Mouse (Mus musculus): ENCODE results near the gene Cldn4. TPM values are rescaled to one million over a fixed set of nuclear protein-coding genes. Genes with fewer than 3 reads are reported as not detected.

The Cldn4 gene
- total RNA-seq (2021), result not detected
- long read RNA-seq, result 0 reads

- no peak for DNase-seq (ENCODE audit: low spot score in 2 of 2)
Measured at GRCm38 (mm10) chr5:134946857-134947255, at the start of gene Cldn4. Gene Cldn4 (minus strand): TSS chr5:134946934.

- no peak for DNase-seq (ENCODE audit: low spot score in 2 of 2)
Measured at GRCm38 (mm10) chr5:134992566-134992965, 45.8 kb upstream of the Cldn4 start.

GRCm38 (mm10) chr5:134989741-134990140, 43.0 kb upstream of the Cldn4 start:
- no peak for DNase-seq (ENCODE audit: low spot score in 2 of 2)

DNA sequence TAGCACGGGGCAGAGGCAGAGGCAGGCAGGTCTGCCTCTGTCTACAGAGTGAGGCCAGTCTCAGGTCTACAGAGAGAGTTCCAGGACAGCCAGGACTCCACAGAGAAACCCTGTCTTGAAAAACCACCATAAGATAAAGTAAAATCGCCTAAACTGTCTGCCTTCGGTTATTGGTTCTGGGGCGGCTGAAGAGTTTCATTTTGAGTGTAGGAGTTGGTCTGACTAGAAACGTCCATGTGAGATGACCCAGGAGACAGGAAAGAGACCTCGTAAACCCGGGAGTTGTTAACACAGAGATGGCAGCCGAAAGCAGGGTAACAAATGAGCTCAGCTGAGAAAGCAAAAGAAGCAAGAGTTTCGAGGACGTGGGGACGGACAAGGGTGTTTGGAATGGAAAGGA, 42.4 kb upstream of the Cldn4 start:
- DNase-seq (ENCODE audit: low spot score in 2 of 2), result no peak

GRCm38 (mm10) chr5:134986298-134987268, 39.8 kb upstream of the Cldn4 start:
- no peak for DNase-seq (ENCODE audit: low spot score in 2 of 2)

- DNase-seq (ENCODE audit: low spot score in 2 of 2), result no peak
Measured at GRCm38 (mm10) chr5:134985633-134986297, 39.0 kb upstream of the Cldn4 start, which contains the start of gene Cldn3. Gene Cldn3 (plus strand): TSS chr5:134986214.

- no peak for DNase-seq (ENCODE audit: low spot score in 2 of 2)
Measured at GRCm38 (mm10) chr5:134983771-134984170, 37.0 kb upstream of the Cldn4 start.

- DNase-seq (ENCODE audit: low spot score in 2 of 2), result no peak
Measured at GRCm38 (mm10) chr5:134983111-134983510, 36.4 kb upstream of the Cldn4 start.

DNA sequence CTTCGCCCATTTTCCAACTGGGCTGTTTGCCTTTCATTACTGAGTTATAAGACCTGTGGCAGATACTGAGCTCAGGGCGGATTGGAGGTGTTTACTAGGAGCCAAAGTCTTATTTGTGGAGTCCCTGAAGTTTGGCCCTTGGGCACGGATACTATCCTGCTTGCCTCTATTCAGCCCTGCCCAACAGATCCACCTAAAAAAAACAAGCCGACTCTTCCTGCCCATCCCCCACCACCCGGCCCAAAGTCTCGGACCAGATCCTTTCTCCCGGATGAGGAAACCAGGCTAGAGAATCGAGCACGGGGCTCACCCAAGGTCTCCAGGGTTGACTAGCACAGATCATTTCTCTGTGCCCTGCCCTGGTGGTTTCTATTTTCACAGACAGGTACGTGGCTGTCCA, 34.4 kb upstream of the Cldn4 start:
- no peak for DNase-seq (ENCODE audit: low spot score in 2 of 2)

DNA sequence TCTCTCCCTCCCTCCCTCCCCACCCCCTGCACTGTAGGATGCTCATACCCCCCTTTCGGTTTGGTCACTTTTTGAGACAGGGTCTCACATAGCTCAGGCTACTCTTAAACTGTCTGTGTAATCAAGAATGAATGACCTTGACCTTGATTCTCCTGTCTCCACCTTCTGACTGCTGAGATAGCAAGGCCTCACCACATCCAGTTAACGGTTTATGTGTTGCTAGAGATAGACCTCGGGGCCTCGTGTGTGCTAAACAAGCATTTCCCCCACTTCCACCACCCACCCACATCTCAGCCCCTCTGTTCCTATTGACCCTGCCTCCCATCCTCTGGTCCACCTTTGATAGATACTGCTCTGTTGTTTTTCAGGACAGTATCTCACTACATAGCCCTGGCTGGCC, 31.1 kb upstream of the Cldn4 start:
- DNase-seq (ENCODE audit: low spot score in 2 of 2), result no peak

- no peak for DNase-seq (ENCODE audit: low spot score in 2 of 2)
Measured at GRCm38 (mm10) chr5:134976577-134977250, 30.0 kb upstream of the Cldn4 start.

DNA sequence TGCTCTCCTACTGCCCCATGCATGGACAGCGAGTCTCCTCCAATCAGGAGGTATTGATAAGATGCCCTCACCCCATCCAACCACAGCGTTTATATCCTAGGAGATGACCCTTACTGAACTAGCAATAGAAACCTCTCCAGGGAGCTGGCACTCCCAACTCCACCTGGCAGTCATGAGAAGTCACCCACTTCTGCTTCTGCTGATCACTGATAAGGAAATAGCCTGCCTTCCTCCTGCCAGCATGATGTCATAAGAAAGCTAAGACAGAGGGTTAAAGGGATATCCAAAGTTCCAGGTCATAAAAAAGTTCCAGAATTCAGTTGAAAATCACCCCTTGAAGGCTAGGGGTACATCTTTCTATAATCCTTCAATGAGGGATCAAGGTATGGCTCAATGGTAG, 29.4 kb upstream of the Cldn4 start:
- DNase-seq (ENCODE audit: low spot score in 2 of 2), result no peak

GRCm38 (mm10) chr5:134974921-134975320, 28.2 kb upstream of the Cldn4 start:
- DNase-seq (ENCODE audit: low spot score in 2 of 2), result no peak

DNA sequence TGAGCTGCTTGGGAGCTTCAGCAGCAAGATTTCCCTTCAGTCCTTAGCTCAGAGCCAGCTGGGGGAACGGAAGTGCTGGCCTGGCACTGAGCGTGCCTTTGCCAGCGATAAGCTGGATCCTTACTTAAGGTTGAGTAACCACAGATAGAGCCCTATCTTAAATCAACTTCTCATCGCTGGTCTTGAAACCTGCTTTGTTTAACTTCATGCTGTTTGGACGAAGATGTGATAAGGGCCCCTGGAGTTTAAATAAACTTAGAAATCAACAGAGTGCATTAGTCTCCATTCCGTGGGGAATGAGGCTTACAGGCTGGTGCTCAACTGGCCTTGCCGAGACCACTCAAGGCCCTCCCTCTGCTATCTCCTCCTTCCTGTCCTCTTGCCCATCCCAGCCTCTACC, 27.6 kb upstream of the Cldn4 start:
- no peak for DNase-seq (ENCODE audit: low spot score in 2 of 2)

- no peak for DNase-seq (ENCODE audit: low spot score in 2 of 2)
Measured at GRCm38 (mm10) chr5:134973526-134973925, 26.8 kb upstream of the Cldn4 start.

DNA sequence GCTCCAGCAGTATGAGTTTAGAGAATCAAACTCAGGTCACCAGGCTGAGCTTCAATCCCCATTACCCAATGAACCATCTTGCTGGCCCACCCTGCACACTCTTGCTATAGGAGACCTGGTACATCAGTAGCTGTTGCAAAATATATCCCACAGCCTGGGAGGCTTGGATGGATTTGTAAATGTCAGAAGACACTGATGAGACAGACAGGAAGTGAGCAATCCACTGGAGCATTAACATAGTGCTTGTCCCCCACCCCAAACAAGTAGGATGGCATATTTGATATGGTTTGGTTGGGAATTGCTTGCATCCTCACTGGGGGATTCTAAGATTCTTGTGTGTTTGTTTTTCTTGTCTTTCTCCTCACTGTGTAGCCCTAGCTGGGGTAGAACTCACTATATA, 26.3 kb upstream of the Cldn4 start:
- no peak for DNase-seq (ENCODE audit: low spot score in 2 of 2)

- DNase-seq (ENCODE audit: low spot score in 2 of 2), result no peak
Measured at GRCm38 (mm10) chr5:134970671-134971070, 23.9 kb upstream of the Cldn4 start.

DNA sequence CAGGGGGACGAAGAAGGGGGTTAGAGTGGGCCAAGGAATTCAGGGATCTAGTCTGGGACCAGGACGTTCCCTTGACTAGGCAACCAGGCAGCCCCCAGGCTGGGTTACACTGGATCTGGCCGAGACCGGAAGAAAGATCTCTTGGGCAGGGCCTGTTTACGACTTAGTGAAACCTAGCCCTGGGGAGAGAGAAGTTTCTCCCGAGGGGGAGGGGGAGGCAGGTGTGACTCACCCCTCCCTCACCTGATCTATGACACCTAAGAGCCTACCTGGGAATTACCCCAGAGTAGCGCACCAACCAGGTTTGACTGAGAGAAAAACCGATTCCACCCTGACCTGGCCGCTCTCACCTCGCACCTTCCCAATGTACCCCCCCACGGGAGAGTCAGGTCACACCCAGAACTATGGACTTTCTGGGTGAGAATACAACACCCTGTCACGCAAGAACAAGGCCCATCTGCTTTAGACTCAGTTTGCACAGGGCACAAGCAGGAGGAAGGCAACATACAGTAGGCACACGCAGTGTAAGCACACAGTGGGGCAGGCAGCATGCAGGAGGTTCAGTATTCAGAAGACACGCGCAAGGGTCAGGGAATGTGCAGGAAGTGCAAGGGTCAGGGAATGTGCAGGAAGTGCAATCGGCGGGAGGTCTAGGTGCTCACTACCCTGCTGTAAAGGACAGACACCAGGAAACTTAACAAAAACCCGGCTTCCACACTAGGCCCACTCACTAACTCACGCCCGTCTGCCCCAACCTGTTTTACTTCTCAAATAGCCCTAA, 20.6 kb upstream of the Cldn4 start:
- no peak for DNase-seq (ENCODE audit: low spot score in 2 of 2)

DNA sequence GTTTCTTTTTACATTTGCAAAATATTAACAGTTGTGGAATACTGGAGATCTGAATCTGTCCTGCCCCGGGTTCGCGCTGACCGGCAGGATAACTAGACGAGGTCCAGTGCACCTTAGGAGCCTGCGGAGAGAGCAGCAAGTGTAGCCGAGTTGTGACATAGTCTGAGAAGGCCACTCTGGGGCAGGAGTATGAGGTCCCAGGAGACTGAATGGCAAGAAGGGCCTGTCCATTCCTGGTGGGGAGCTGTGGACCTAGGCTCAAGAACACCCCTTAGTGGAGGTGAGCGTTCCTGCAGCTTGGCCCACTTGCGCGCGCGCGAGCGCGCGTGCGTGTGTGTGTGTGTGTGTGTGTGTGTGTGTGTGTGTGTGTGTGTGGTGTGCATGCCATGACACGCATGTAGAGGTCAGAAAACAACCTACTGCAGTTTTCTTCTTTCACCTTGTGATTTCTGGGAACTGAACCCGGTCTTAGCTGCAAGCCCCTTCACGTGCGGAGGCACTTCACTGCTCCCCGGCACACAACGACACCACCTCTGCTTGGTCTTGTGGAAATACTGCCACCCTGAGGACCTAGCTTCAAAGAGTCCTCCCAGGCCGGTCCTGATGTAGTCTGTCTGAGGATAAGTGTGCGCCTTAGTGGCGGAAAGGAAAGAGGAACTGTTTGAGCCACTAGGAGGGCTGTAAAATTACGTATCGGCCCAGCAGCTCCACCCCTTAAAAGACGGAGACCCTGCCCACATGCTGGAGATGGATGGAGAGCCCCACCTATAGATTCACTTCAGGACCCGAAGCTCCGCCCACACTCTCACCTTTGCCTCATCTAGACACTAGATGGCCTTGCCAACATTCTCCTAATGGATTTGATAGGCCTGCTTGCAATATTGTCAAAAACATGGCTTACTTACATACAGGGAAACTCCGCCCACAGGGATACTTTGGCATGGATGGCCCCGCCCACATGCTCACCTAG, 19.4 kb upstream of the Cldn4 start:
- peak in 1 of 2 experiments; percentile 14 for DNase-seq (ENCODE audit: low spot score in 2 of 2)

DNA sequence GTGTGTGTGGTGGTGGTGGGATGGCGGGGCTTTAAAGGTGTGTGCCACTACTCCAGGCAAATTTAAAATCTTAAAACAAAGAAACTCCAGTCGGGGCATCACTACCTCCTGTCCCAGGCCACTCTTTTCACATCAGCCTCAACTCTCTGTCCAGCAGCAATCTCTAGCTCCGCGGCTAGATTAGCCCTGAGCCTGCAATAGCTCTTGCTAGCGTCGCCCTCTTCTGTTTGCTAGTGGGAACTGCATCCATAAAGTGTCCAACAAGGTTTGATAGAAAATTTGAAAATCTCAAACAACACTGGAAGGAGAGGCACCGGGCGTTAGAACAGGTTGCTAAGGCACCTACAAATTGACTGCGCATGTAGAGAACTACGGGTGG, 18.7 kb upstream of the Cldn4 start:
- DNase-seq (ENCODE audit: low spot score in 2 of 2), result peak; percentile 32 to 81
